Mouse (Mus musculus) kidney, adult 8-10 months (tissue): ENCODE measurements around the gene Xxylt1.
A peak's percentile ranks its signal among the peaks of the same experiment; 100 is the strongest.

Experiments
- DNase-seq, 2 experiments: peaks; one replicate each; pipeline ENCODE4 v3.0.0; 2022

The Xxylt1 gene

DNA sequence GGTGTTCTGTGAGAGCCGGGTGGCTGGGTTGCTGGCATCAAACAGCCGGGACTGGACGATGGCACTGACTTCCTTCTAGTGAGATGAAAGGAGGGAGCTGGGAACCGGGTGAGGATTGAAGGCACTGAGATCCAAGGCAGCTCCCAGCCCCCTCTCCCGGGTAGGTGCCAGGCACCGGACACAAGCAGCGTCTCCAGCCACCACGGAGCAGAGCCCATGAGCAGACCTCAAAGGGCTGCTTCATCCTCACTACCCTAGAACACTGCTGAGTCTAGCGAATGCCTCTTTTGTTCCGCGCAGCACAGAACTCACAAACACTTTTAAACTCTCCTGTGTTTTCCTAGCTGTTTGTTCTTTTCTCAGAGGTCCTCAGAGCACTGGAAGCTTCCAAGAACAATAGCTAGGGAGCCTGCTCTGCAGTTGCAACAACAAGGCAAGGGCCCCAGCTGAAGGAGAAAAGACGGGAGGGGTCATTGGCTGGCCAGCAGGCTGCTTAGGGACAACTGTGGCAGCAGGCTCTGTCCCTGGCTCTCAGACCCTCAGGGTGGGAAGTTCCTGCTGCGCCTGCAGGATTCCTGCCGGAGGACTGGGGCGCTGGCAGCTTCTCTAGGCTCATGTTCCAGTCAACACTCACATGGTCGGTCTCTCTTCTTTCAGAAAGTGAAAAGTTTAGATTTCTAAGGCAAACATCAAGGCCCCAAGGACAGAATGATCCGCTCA is 96.2 kb downstream of the Xxylt1 start:
- no peak for DNase-seq

DNA sequence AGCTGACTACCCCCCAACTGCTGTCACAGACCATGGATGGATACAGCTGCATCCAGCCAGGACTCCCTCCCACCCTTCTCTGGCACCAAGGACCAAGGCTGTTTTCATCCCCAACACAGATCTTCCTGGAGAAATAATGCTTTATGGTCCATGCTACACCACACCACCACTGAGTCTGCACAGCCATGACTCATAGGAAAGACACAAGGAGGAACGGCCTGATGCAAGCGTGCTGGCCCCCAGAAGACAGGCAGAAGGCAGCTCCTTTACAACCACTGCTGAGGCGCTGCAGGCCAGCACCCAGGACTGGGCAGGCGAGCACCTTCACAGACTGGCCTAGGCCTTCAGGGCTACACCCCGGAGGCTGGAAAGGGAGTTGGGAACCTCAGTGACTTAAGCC is 97.1 kb downstream of the Xxylt1 start:
- DNase-seq: no peak

DNA sequence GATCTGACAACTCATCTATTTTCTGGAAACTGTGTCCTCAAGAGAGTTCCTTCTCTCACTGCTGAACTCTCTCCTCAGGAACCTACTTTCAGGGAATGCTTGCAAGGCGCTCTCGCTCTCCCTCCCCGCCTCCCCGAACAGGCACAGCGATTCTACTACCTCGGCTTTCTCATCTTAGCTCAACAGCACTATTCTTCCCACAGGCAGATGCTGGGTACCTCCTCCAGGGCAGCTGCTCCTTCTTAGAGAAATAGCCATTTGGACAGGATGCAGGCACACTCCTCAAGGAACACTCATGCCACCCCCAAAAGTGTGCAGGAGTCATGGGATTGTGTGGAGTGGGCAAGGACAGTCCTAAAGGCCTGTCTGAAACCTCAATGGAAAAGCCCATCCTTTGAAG is 97.5 kb downstream of the Xxylt1 start:
- DNase-seq: no peak

DNA sequence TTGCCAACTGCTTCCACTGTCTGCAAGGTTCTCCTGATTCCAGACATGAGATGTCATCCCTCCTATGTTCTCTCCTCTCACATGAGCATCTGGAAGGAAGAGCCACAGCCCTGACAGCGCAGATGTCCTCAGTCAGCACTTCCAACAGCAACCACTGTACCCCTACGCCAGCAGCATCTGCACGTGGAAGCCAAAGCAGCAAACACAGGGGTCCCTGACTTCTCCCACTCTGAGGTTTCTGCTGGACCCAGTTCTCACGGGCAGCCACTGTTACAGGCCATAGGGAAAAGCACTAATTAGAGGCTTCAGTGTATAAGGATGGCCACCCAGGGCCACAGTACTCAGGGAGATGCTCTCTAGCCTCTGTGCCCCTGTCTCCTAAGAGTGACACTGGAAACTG is 98.0 kb downstream of the Xxylt1 start:
- DNase-seq: no peak

DNA sequence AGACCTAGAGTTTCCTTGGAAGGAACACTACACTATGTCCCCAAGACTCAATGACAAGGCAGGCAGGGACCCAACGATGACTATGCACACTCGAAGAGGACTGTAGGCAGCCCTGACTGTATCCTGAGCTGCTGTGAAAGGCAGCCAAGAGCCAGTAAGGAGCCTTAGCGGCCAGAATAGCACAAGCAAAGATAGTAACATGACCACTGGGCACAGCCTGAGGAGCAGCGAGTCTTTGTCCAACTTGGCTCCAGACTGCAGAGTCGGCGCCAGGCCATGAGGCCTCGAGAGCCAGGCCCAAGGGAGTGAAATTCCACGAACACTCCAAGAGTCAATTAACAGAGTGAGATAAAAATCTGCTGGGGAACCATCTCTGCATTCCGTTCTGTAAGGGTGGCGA is 99.9 kb downstream of the Xxylt1 start:
- peak; percentile 52 to 56 for DNase-seq

DNA sequence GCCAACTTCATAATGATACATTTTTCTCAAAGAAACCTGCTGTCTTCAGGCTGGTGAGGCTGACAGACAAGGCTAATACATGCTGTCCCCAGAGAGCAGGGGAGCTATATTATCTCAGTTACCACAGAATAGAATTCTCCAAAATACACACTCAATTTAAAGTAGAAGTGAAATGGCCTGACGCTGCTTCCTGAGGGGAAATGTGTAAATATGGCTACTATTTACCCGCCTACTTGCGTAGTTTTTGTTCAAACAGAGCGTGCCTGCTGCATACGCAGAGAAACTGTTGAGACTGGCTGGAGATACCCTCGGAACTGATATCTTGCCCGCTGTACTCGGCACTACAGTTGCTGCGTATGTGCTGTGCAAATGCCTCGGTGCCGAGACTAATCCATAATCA is 101.3 kb downstream of the Xxylt1 start:
- DNase-seq: no peak

DNA sequence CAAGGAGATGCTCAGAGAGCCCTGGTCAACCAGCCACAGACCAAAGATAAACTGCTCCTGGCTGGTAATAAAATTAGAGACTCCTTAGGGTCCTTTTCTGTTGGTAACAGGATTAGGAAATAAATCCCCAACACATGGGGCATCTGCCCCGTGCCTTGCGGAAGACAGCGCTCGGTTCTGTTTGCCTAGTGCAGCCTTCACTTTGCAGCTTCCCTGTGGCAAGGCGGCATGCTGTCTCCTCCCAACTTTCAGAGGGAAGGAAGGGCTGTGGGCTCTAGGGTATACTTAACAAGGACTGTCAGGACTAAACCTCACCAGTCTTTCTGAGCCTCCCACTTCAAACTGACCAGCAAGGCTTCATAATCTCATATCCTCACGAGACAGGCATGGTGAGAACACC is 103.5 kb downstream of the Xxylt1 start:
- no peak for DNase-seq

DNA sequence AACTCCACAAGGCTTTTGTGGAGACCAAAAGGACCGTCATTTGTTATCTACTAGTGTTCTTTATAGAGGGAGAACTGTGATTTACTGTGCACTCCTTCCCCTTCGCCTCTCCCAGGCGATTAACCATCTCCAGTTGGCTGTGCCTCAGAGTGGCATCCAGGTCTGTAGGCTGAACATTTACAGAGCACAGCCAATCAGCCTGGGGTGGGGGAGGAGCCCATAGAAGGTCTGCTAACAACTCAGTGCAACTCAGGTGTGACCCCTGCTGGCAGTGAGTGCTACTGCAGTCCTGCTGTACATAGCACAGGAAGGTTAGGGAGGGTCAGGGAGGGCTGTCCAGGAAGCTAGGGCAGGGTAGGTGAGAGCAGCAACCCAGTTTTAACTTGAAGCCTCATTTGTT is 104.0 kb downstream of the Xxylt1 start:
- peak; percentile 96 to 98 for DNase-seq

DNA sequence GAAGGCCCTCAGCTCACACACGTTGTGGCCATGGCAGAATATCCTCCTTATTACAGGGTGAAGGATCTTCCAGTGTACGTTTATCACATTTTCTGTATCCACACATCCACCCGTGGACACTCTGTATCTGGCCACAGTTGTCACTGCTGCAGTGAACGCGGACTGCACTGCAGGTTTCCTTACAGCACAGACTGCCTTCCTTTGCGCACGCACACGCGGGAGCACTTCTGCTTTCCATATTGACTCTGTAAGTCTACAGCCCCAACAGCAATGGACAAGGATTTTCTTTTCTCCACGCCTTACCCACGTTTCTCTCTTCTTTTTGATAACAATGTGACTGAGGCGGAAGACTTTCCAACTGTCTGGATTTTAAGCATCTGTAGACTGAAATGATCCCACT is 106.7 kb downstream of the Xxylt1 start:
- DNase-seq: no peak

DNA sequence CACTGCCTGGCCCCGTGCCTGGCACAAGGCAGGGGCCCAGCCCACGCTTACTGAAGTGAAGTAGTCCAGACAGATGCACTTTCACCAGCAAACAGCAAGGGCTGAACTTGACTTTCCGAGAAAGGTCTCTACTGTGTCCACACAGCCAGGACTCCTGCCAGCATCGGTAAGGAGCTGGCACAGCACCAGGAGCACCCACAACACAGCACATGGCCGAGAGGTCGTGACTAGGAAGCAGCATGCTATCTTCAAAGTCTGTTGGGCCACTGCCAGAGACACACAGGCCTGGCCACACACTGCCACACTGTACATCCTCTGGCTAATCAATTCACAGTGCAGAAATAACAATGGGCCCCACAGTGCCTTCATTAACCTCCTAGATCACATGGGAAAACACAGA is 107.8 kb downstream of the Xxylt1 start:
- DNase-seq: peak; percentile 87 to 89

DNA sequence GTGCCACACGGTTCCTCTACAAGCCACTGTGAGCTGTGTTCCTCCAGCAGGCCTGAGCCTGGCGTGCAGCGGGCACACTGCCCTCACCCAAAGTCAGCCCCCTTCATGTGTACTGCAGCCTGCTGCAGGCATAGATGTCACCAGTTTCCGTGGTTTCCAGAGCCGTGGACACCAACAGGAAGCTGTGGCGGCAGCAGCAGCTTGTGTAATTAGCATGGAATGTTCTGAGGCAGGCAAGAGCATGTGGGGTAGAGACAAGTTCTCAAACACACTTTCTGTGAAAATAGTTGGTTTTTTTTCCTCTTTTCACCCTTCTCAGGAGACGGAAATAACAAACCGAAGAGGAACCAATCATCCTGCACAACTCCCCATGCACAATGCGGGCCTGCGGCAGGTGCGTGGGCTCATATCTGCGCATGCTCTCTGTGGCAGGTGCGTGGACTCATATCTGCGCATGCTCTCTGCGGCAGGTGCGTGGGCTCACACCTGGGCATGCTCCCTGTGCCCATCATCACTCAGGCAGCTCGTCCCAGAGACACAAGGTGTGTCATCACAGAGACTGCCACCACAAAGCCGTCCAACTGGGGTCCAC is 109.2 kb downstream of the Xxylt1 start:
- peak; percentile 53 for DNase-seq

DNA sequence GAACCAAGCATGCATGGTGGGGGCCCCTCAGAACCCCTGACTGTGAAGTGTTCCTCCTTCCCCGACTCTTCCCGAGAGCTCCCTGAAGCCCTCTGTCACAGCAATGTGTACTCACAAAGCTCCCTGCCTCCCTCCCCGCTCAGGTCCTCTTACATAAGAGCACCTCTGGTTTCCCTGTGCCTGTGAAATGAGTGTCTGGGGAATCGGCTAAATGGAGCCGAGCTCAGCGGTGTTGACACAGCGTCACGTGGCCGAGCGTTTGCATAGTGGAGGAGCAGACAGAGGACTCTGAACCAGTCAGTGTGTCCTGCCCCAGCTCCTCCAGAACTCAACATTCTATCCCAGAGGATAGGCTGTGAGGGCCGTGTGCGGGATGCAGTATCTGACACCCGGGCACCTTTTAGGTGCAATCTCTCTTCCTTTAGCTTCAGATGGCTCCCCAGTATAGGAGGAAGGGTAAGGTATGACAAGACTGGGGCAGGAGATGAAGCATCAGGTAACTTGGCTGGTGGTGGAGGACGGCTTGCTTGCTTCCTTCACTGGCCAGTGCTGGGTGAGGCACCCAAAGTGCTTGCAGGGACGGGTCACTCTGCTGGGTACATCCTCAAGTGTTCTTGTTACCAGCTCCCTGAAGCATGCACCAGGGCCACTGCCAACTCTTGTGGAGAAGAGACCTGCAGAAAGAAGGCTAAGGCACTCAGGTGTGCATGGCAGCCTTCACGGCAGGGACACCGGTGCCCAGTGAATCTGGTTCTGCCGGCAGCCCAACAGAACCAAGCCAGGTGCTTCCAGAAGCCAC is 111.8 kb downstream of the Xxylt1 start:
- DNase-seq: peak; percentile 85 to 89

DNA sequence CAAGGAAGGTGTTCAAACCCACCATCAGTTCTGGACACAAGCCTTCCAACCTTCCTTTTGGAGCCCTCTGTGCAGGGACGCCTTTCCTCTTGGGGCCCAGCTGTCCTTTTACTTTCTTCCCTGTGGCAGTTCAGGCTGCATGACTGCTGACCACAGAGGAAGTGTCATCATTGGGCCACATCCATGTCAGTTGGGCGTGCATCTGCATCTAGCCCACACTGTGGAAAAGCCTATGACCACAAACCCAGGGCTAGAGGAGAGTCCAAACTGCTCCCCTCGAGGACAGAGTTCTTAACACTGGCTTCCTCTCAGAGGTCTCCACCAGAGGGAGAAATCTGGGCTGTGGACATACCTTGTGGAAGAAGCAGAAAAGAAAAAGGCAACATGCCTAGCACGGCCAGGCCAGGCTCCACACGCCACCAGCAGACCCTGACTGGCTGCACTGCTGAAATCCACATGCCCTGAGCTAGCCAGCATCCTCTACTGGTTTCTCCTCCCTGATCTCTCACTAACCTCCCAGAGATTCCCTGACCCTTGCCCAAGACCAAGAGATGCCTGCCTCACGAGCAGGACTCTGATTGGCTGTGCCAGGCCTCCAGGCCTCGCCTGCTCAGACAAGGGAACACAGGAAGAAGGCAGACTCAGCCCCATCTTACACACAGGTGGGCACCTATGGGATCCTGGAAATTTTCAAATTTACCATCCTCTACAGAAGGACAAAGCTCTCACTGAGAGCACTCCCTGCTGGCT is 112.7 kb downstream of the Xxylt1 start:
- DNase-seq: no peak

DNA sequence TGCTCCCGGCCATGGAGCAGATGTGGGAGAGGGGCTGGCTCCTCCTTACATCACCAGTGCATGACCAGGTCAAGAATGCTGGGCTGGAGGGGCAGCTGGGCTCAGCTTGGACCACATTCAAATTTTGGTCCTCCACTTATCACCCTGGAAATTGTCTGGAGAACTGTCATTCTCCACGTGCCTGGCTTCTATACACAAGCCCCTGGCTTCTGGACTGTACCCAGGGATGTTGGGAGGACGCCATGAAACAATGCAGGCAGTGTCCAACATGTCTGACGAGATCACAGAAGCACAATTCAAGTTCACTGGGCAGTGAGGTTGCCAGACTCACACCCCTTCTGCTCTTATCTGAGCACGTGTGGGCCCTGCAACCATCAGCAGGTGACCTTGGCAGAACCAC is 114.5 kb downstream of the Xxylt1 start:
- DNase-seq: no peak

DNA sequence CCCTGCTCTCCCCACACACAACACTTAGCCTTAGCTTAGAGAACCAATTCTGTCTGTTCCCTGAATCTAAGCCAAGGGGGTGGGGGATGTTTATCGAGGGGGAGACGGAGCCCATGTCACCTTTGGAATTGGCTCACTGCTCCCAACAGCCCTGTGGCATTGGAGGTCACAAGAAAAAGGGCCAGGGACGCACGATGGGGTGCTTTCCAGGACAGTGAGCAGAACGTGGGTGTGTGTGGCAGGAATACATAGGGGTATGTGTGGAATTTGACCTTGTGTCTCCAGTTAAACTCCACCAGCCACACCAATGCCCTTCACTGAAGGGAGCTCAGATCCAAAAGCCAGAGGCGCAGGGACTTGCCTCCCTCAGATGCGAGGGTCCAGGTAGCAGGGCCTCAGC is 116.3 kb downstream of the Xxylt1 start:
- DNase-seq: peak; percentile 62 to 84

DNA sequence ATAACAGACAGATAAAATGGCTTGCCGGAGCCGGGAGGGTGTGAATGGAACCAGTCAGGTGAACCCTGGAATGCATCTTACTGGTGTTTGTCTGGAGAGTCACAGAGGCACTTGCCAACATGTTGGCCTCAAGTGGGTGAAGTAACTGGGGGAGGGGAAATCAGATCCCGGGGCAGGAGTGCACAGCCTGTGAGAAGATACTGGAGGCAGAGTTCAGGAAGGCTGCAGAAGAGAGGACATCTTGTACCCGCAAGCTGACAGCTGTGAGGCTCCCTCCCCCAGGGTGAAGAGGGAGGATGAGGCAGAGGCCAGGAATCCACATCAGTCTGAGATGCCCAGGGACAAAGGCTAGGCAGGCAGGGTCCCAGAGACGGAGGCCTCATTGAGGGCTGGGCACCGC is 116.8 kb downstream of the Xxylt1 start:
- DNase-seq: peak in 1 of 2 experiments; percentile 49

DNA sequence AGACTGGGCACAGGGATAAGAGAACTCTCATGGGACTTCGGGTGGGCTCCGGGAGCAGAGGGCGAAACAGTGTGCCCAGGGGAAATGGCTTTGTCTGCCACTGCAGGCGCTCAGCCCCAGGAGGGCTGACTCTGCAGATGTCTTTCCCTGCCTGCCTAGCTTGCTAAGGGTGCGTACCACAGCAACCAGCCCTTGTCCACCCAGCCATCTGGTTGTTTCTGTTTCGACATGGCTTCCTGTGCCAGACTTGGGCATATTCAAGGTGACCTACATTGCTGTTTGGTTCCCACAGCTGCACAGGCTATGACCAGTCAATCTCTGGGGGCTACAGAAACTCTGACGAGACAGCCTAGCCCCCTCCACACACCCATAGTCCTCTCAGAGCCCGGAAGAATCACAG is 118.7 kb downstream of the Xxylt1 start:
- no peak for DNase-seq

DNA sequence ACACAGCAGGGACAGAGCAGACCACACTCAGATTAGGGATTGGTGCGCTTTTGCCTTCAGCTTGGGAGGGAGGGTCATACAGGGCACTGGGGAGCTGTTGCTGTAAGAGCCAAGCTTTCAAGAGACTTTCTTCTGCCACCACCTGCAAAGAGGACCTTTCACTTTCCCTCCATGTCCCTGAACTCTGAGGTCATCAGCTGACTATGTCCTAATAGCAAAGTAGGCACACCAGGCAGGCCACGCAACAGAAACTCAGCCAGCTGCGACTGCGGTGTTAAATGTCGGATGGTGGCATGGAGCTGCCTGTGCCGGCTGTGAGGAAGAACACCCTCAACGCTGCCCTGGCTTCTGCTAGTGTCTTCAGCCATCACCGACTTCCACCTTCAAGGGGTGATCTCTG is 120.1 kb downstream of the Xxylt1 start:
- DNase-seq: no peak

DNA sequence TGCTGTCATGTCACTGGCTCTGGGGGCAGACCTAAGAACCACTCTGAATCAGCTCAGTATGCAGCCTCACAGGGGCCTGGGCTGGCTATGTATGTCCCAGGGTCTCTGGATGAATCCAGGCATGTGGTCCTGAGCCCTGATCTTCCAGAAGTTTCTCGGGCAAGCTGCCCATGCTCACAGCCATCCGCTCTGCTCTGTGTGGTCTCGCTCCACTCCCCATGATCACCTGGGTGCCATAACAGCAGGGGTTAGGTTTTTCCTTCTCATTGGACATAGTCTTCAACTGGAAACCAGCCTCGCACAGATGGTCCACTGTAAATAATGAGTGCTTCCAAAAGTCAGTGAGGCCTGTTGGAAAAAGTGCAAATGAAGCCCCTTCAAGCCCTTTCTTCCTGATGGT is 121.0 kb downstream of the Xxylt1 start:
- no peak for DNase-seq

DNA sequence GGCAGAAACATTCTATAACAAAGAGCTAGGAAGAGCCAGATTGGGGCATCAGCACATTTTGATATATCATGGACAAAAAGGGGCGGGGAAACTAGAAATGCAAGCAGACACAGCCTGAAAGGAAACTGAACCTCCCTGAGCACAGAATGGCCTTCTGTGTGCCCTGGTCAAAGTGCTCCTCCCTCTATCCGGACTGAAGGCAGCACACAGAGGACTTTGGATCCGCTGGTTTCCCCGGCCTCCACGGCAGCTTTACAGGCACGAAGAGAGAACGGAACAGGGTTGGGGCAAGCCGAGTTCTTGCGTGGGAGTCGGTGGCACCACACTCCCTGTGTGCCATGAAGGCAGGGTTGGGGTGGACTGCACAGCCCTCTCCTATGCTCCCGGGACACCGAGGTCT is 121.5 kb downstream of the Xxylt1 start:
- DNase-seq: peak; percentile 70

DNA sequence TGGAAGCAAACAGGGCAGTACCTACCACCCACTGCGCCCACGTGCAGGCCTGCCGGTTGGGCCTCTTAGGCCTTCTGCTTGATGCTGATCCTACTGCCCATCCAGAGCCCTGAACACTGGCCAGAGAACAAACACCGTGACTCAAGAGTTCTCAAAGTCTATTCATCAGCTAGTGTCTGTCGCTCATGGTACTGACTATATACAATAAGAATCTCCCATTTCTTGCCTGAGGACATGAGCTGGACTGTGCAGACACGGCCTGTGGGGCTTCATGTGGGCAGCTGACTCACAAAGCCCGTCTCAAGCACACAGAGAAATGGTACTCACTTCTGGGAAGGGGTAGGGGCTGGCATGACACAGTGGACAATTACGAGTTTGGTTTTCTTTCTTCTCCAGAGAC is 125.1 kb downstream of the Xxylt1 start:
- no peak for DNase-seq

DNA sequence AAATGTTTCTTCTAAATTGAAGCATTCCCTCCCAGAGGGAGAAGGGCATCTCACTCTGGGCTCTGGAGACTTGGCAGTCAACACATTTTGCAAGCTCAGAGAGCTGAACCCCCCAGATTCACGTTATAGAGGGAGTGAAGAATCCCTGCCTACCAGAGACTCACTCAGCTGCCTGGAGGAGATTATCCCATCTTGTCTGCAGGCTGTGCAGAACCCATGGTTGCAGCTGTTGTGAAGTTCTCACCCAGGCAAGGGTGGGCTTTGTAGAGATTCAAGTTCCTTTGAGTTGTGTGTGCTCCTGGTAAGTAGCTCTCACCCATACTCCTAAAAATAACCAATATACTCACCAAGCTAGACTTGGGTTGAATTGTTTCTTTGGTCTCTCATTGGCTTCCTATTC is 132.6 kb downstream of the Xxylt1 start:
- no peak for DNase-seq

DNA sequence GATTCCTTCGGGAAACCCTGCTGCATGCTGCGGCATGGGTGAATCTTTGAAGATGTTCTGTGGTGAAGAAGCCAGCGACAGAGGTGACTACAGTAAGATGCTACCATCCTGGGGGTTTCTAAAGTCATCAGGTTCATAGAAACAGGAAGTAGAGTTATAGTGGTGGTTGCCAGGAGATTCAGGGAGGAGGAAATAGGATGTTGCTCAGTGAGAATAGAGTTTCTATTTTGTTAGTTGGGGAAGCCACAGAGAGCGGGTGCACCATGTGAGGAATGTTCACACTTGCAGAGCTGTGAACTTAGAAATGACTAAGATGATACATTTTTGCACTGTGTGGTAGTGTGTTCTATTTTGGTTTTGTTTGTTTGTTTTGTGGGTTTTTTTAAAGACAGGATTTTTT is 133.0 kb downstream of the Xxylt1 start:
- DNase-seq: no peak
